Mouse (Mus musculus) testis, adult 2 months (tissue): ENCODE results near the gene Rnf114.

Source experiments
- CTCF ChIP-seq: fragments of 200-500 bp; IDR thresholded peaks from 2 replicates; pipeline ENCODE4 v1.5.1; 2012; ENCODE audit warnings: low read depth, mild to moderate bottlenecking, inconsistent platforms, low read length, moderate library complexity; ENCODE audit not compliant: control insufficient read depth, insufficient read depth, insufficient replicate concordance
- POLR2A ChIP-seq: fragments of 200-500 bp; IDR thresholded peaks from 2 replicates; pipeline ENCODE4 v1.6.1; 2012; ENCODE audit warnings: low read depth, mild to moderate bottlenecking, inconsistent platforms, low read length, moderate library complexity; ENCODE audit not compliant: control insufficient read depth

- TF ChIP-seq CTCF (no peak), POLR2A (no peak)
Measured at GRCm38 (mm10) chr2:167443411-167444193, 48.8 kb upstream of the Rnf114 start.
